Mouse (Mus musculus) erythroblast, embryonic 14.5 days (primary cell): ENCODE results near the gene Akr1b8. TPM values are rescaled to one million over a fixed set of nuclear protein-coding genes. Genes with fewer than 3 reads are reported as not detected.
"Not testable (repeated sequence)": the region's sequence is repeated elsewhere in the genome, so short reads cannot be mapped to it uniquely, and the experiment has no call there.

Experiments used
- H3K27me3 ChIP-seq: 2 replicates; pipeline ENCODE4 v1.6.1; 2012; ENCODE audit warnings: inconsistent platforms; ENCODE audit not compliant: control insufficient read depth
- H3K36me3 ChIP-seq: 2 replicates; pipeline ENCODE4 v1.6.1; 2012; ENCODE audit warnings: mild to moderate bottlenecking, inconsistent platforms; ENCODE audit not compliant: control insufficient read depth
- H3K4me1 ChIP-seq: 2 replicates; pipeline ENCODE4 v1.6.1; 2012; ENCODE audit warnings: inconsistent platforms; ENCODE audit not compliant: control insufficient read depth
- H3K4me3 ChIP-seq: replicated peaks from 2 replicates; pipeline ENCODE3; 2012; ENCODE audit warnings: moderate library complexity, mild to moderate bottlenecking, inconsistent platforms
- H3K9me3 ChIP-seq: 2 replicates; pipeline ENCODE4 v1.6.1; 2012; ENCODE audit warnings: low read length, inconsistent platforms, mixed read lengths; ENCODE audit not compliant: control insufficient read depth
- GATA1 ChIP-seq: IDR thresholded peaks from 2 replicates; pipeline ENCODE4 v1.6.1; 2012; ENCODE audit warnings: low read length, inconsistent platforms, mixed read lengths
- TAL1 ChIP-seq: IDR thresholded peaks from 3 replicates; pipeline ENCODE4 v1.6.1; 2012; ENCODE audit warnings: low read length, inconsistent platforms, mixed read lengths
- polyA plus RNA-seq: library from polyadenylated mRNA; stranded (reverse); fragments of >175 nt; gene quantifications from 2 replicates; pipeline ENCODE4 v1.2.3, GENCODE M21; 2012

The Akr1b8 gene
- polyA plus RNA-seq, 1 experiment, result not detected

DNA sequence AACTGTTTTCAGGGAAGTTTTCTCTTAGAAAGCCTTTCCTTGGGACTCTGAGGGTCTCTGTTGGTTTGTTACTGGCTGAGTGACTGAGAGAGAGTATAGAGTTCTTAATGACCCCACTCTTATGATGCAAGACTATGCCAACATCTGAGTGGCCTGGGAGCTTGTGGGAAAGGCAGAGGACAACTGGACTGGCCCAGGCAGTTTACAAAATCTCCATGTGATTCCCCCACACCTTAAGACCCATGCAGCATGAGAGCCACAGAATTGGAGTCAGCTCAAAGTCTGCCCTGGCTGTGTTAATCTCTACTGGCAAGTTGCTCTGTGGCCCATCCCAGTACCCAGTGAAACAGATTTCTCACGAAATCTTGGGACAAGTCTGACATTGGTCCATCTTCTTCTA, 58.8 kb downstream of the Akr1b8 start:
- TF ChIP-seq TAL1 (no peak), GATA1 (no peak)

DNA sequence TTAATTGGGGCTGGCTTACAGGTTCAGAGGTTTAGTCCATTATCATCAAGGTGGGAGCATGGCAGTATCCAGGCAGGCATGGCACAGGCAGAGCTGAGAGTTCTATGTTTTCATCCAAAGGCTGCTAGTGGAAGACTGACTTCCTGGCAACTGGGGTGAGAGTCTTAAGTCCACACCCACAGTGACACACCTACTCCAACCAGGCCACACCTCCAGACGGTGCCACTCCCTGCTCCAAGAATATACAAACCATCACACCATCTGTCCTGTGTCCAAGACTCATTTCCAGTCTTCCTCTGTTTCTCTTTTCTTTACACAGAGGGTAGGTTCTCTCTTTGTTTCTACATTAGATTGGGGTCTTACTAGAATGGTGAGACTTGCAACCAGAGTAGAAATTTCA, 59.5 kb downstream of the Akr1b8 start:
- H3K4me1 ChIP-seq, H3K9me3 ChIP-seq, H3K4me3 ChIP-seq, H3K36me3 ChIP-seq, H3K27me3 ChIP-seq: not testable (repeated sequence)

More for the DNA sequence above, 58.8 kb downstream of the Akr1b8 start:
- Histone ChIP-seq H3K4me1 (peaks cover 3% of the 10 kb centered on the region), H3K36me3 (no peaks in the 10 kb centered on the region), H3K4me3 (no peak overlapping the region), H3K9me3 (peaks cover 2% of the 10 kb centered on the region), H3K27me3 (no peaks in the 10 kb centered on the region; the same call in 1 of the 2 replicates)

DNA sequence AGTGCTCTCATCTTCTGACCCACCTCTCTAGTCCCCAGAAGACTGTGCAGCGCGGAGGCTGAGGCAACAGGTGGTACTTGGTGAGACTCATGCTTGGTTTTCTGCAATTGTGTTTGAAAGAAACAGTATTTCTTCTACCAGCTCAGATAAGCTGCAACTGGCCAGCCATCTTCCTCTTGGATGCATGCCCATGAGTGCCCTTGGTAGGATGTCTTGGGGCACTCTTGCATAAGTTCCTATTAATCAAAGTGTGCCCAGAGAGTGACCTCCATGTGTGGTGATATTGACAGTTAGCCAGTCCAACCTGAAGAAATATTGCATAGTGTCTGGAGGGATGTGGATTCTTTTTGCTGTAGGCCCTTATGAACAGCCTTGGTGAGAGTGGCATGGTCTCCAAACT, 62.6 kb downstream of the Akr1b8 start:
- Histone ChIP-seq H3K27me3 (no peaks in the 10 kb centered on the region; the same call in 1 of the 2 replicates), H3K9me3 (no peaks in the 10 kb centered on the region), H3K4me1 (peaks cover 3% of the 10 kb centered on the region), H3K36me3 (no peaks in the 10 kb centered on the region), H3K4me3 (no peak overlapping the region)
- TF ChIP-seq TAL1 (no peak), GATA1 (no peak)

Other genes starting within 250 kb of the Akr1b8 start
- gene Slc35b4, start 177.0 kb upstream of the Akr1b8 start, polyA plus RNA-seq, result 0.08 and 0.10 TPM in 2 replicates
- gene Akr1b3, start 36.6 kb upstream of the Akr1b8 start, polyA plus RNA-seq, result 0.52 and 0.54 TPM in 2 replicates
- gene Akr1b10, start 30.1 kb downstream of the Akr1b8 start, polyA plus RNA-seq, result not detected in 2 replicates
- not detected in 2 replicates for gene Akr1b7, start 58.2 kb downstream of the Akr1b8 start, polyA plus RNA-seq
- gene Bpgm, start 122.1 kb downstream of the Akr1b8 start, polyA plus RNA-seq, result 17.4 and 34.1 TPM in 2 replicates
- 0.26 and 0.63 TPM in 2 replicates for gene Cald1, start 244.4 kb downstream of the Akr1b8 start, polyA plus RNA-seq